Mouse (Mus musculus) embryonic fibroblast, embryonic 13.5 days (primary cell): Measurements from ENCODE around the gene Tgm5. TPM values are rescaled to one million over a fixed set of nuclear protein-coding genes. Genes with fewer than 3 reads are reported as not detected.
"Not testable (repeated sequence)": the region's sequence is repeated elsewhere in the genome, so short reads cannot be mapped to it uniquely, and the experiment has no call there.

Experiments
- H3K27ac ChIP-seq: 2 replicates; pipeline ENCODE4 v1.5.1; 2012; ENCODE audit warnings: low read length, control low read depth, inconsistent platforms; ENCODE audit not compliant: insufficient read depth
- H3K4me1 ChIP-seq: 2 replicates; pipeline ENCODE4 v1.6.1; 2011; ENCODE audit warnings: low read length; ENCODE audit not compliant: control insufficient read depth, insufficient read depth
- H3K4me3 ChIP-seq: 2 replicates; pipeline ENCODE4 v1.5.1; 2011; ENCODE audit warnings: mild to moderate bottlenecking, control low read depth, low read length; ENCODE audit not compliant: insufficient read depth
- CTCF ChIP-seq: IDR thresholded peaks from 2 replicates; pipeline ENCODE4 v1.5.1; 2011; ENCODE audit warnings: mild to moderate bottlenecking, control low read depth, low read length, moderate library complexity, borderline replicate concordance; ENCODE audit not compliant: insufficient read depth
- POLR2A ChIP-seq: IDR thresholded peaks from 2 replicates; pipeline ENCODE4 v1.6.1; 2011; ENCODE audit warnings: low read depth, mild to moderate bottlenecking, control low read depth, low read length, moderate library complexity
- polyA plus RNA-seq: library from polyadenylated mRNA; stranded (reverse); fragments of >200 nt; gene quantifications from 2 replicates; pipeline ENCODE4 v1.2.4, GENCODE M21; 2011; ENCODE audit warnings: low read depth; ENCODE audit not compliant: missing spikeins, insufficient read length

Tgm5 gene
- polyA plus RNA-seq, 1 experiment, result not detected

GRCm38 (mm10) chr2:121052176-121052575 is 33.5 kb downstream of the Tgm5 start:
- peaks cover 4% of the 10 kb centered on the region; the same call in 1 of the 2 replicates for H3K4me1 ChIP-seq
- TF ChIP-seq POLR2A, result no peak
- TF ChIP-seq CTCF, result no peak
- no peak overlapping the region for H3K27ac ChIP-seq
- no peak overlapping the region for H3K4me3 ChIP-seq

DNA sequence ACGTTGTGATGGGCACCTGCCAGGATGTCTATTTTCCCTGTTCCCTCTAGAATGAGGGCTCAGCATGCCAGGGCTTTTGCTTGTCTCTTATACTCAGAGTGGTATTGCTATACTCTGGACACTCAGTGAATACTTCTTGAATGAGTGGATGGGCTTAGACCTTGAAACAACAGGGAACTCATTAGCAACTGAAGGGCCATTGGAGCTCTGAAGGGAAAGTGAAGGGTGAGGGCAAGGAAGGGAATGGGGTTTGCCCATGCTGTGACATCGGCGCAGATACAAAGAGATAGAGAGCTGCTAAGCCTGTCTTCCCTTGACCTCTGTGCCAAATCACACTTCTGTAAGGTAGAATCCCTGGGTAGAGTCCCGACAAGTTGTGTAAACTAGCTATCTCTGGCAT is 40.0 kb downstream of the Tgm5 start:
- no peak for TF ChIP-seq CTCF
- TF ChIP-seq POLR2A, result no peak
- Histone ChIP-seq H3K4me1 (no peaks in the 10 kb centered on the region), H3K4me3 (no peak overlapping the region), H3K27ac (no peak overlapping the region)

GRCm38 (mm10) chr2:121041098-121041497 is 44.5 kb downstream of the Tgm5 start:
- H3K4me3 ChIP-seq, result no peak overlapping the region
- H3K27ac ChIP-seq, result no peak overlapping the region
- H3K4me1 ChIP-seq, result no peaks in the 10 kb centered on the region
- TF ChIP-seq POLR2A, result no peak
- peak; percentile 32; the same call in 1 of the 2 replicates for TF ChIP-seq CTCF

DNA sequence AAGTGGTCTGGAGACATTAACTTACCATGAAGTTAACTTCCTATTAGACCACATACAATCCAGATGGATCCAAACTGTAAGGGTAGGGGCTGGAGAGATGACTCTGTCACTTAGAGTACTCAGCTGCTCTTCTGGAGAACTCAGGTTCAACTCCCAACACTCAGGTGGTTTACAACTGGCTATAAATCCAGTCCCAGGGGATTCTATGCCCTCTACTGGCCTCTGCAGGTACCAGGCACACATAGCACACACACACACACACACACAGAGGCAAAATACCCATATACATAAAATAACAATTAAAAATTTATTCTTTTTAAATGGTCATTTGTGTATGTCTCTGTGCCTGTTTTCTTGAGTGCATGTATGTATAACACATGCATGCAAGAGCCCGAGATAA is 46.3 kb downstream of the Tgm5 start:
- no peaks in the 10 kb centered on the region for H3K4me1 ChIP-seq
- H3K4me3 ChIP-seq, result no peak overlapping the region
- no peak overlapping the region for H3K27ac ChIP-seq
- TF ChIP-seq CTCF, result no peak
- TF ChIP-seq POLR2A, result no peak

- not testable (repeated sequence) for H3K4me1 ChIP-seq, H3K4me3 ChIP-seq
Measured at GRCm38 (mm10) chr2:121038851-121039250, 46.8 kb downstream of the Tgm5 start.

DNA sequence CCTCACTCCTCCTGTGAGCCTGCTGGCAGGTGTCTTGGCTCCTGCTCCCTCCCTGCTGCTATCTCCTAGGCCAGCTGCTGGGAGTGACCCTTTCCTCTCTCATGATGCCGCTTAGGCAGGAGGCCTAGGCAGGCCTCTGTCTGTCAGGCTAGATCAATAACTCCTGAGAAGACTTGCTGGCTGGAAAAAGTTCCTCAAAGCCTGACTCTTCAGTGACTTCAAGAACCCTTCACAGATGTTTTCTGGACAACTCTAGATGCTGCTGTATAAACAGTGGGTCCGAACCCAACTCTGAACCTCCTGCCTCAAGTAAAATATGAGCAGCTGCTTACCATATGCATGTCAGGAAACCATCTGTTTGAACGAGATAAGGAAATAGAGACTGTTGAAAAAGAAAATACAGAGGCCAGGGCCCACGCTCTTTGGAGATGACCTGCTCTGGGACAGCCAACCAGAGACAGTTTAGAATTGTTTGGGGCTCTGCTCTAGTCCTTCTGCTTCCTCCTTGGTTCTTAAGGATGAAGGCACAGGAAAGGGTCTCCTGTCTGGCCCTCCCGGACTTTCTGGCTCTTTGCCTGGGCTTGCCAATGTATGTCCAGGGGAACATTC is 48.8 kb downstream of the Tgm5 start, which contains the start of gene Epb42:
TSS of gene Epb42 (minus strand) at position 340 of the 609 bp plus-strand sequence.
- H3K4me1 ChIP-seq, result no peaks in the 10 kb centered on the region
- no peak within 1 kb of the TSS for H3K4me3 ChIP-seq
- TF ChIP-seq POLR2A, result no peak
- no peak for TF ChIP-seq CTCF
- H3K27ac ChIP-seq, result no peak within 1 kb of the TSS

More at GRCm38 (mm10) chr2:121038851-121039250, 46.8 kb downstream of the Tgm5 start:
- not testable (repeated sequence) for H3K27ac ChIP-seq

GRCm38 (mm10) chr2:121022918-121023317 is 62.7 kb downstream of the Tgm5 start:
- Histone ChIP-seq H3K27ac (no peak overlapping the region), H3K4me1 (no peaks in the 10 kb centered on the region), H3K4me3 (no peak overlapping the region)
- TF ChIP-seq POLR2A (no peak), CTCF (no peak)

DNA sequence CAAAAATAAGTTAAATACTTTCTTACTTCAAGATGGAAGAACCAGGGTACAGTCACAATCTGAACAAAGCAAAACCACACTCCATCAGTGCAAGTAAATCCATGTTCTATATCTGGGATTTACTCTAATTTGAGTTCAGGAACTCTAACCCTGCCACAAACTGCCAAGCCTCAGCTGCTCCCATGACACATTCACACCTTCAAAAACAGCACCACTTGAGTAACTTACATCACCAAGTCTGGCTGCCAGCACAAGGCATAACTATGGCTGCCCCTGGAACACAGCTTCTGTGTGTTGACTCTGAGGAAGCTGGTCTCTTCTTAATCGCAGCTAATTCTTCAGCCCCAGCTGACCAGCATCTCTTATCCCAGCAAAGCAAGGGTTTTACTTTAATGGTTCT is 68.5 kb downstream of the Tgm5 start:
- TF ChIP-seq CTCF, result no peak
- TF ChIP-seq POLR2A, result no peak
- H3K4me3 ChIP-seq, result no peak overlapping the region
- no peaks in the 10 kb centered on the region for H3K4me1 ChIP-seq
- no peak overlapping the region for H3K27ac ChIP-seq

DNA sequence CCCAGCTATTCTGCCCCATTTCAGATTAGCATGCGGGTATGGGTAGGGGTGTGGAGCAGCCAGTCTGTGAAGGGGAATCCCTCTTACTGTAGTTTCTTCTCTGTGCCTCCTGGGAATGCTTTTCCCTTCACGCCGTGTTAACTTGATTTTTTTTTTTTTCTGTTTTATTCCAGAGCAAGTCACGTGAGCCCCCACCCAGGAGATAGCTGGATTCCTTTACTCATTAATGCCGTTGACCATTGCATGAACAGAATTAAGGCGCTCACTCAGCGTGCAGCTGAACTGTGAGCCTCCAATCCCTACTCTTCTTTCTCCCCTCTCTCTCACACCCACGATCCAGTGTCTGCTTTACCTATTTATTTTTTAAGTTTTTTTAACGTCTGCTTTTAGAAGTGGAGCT is 69.4 kb downstream of the Tgm5 start:
- no peaks in the 10 kb centered on the region for H3K4me1 ChIP-seq
- no peak overlapping the region for H3K27ac ChIP-seq
- TF ChIP-seq CTCF (no peak), POLR2A (no peak)
- H3K4me3 ChIP-seq, result no peak overlapping the region

- Histone ChIP-seq H3K4me3 (no peak overlapping the region), H3K4me1 (no peaks in the 10 kb centered on the region), H3K27ac (no peak overlapping the region)
- no peak for TF ChIP-seq CTCF
Measured at GRCm38 (mm10) chr2:121015507-121015906, 70.1 kb downstream of the Tgm5 start.

DNA sequence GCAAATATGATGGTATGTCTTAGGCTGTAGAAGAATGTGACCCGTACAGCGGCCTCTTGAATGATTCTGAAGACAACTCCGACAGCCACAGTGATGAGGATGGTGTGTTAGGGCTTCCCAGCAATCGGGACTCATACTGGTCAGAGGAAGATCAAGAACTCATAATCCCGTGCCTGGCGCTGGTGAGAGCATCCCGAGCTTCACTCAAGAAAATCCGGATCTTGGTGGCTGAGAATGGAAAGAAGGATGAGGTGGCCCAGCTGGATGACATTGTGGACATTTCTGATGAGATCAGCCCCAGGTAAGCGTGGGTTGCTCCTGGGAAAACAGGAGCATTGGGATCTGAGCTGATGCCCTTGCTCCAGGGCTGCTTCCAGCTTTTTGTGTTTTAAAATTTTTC is 73.0 kb downstream of the Tgm5 start:
- Histone ChIP-seq H3K4me3 (no peak overlapping the region), H3K4me1 (no peaks in the 10 kb centered on the region), H3K27ac (no peak overlapping the region)
- TF ChIP-seq POLR2A, result no peak
- no peak for TF ChIP-seq CTCF

GRCm38 (mm10) chr2:121009071-121009677 is 76.5 kb downstream of the Tgm5 start:
- H3K4me1 ChIP-seq, result no peaks in the 10 kb centered on the region
- no peak for TF ChIP-seq POLR2A
- no peak for TF ChIP-seq CTCF
- peak overlapping the region; percentile 90 for H3K4me3 ChIP-seq
- no peak overlapping the region for H3K27ac ChIP-seq
